Mouse (Mus musculus): ENCODE measurements at regions not wholly inside any gene's neighbourhood (a gene's known extent, or its start where the extent isn't known, plus 50 kb on each side); places are given as distances from the start of the nearest gene placed in this dataset.

- TF ChIP-seq CTCF (IDR thresholded peaks at IDR 0.05; ENCODE audit: low read depth) (no peak), EP300 (optimal IDR thresholded peaks at IDR 0.05) (no peak)
Measured at GRCm38 (mm10) chr2:78779949-78780348, 88.0 kb upstream of the Ube2e3 start.
